Mouse (Mus musculus) testis, adult 2 months (tissue): ENCODE measurements around the gene Anapc5.

Source experiments
- CTCF ChIP-seq: fragments of 200-500 bp; IDR thresholded peaks from 2 replicates; pipeline ENCODE4 v1.5.1; 2012; ENCODE audit warnings: low read depth, mild to moderate bottlenecking, inconsistent platforms, low read length, moderate library complexity; ENCODE audit not compliant: control insufficient read depth, insufficient read depth, insufficient replicate concordance
- POLR2A ChIP-seq: fragments of 200-500 bp; IDR thresholded peaks from 2 replicates; pipeline ENCODE4 v1.6.1; 2012; ENCODE audit warnings: low read depth, mild to moderate bottlenecking, inconsistent platforms, low read length, moderate library complexity; ENCODE audit not compliant: control insufficient read depth

DNA sequence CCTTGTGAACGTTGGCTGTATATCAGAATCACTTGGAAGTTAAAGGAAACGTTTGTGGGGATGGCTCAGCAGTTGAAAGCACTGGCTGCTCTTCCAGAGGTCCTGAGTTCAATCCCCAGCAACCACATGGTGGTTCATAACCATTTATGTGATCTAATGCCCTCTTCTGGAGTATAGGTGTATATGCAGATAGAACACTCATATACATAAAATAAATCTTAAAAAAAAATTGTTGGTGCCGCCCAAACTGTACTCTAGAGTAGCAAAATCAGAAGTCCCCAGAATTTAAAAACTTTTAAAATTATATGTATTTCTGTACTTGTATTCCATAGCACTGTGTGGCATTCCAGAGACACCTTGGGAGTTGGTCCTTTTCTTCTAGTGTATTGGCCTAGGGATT lies 34.7 kb upstream of the Anapc5 start:
- TF ChIP-seq CTCF (no peak), POLR2A (no peak)
